Mouse (Mus musculus): ENCODE results near the gene Lgals7. TPM values are rescaled to one million over a fixed set of nuclear protein-coding genes. Genes with fewer than 3 reads are reported as not detected.
"Not testable (repeated sequence)": the region's sequence is repeated elsewhere in the genome, so short reads cannot be mapped to it uniquely, and the experiment has no call there.

The Lgals7 gene
- polyA plus RNA-seq, 1 experiment = 1.2 TPM

DNA sequence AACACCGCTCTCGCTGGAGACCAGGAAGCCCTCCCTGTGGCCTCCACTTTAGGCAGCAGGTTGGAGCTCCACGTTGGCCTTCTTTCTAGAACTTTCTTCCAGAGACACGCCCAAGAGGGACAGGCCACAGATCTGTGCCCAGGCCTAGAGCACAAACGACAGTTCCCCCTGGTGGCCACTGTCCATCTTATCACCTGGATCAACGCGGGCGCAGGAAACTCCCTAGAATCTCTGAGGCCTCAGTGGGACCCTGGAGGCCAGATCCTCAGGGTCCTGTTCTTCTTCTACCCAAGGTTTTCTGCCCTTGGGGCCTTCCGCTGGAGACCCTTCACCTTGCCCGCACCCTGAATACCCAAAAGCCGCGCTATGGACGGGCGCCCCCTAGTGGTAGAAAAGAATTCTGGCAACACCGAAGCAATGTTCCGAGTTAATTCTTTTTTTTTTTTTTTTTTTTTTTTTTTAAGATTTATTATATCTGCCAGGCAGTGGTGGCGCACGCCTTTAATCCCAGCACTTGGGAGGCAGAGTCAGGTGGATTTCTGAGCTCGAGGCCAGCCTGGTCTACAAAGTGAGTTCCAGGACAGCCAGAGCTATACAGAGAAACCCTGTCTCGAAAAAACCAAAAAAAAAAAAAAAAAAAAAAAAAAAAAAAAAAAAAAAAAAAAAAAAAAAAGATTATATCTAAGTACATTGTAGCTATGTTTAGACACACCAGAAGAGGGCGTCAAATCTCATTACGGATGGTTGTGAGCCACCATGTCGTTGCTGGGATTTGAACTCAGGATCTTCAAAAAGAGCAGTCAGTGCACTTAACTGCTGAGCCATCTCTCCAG lies 4.1 kb downstream of the Lgals7 start:
- 0 out of 2 replicates have a peak overlapping the region, but pooled peaks have one; percentile 14 for H3K4me3 ChIP-seq (ENCODE audit: insufficient read depth, low read length)
- H3K27ac ChIP-seq (ENCODE audit: insufficient read depth, low read length); H3K4me1 ChIP-seq (ENCODE audit: control insufficient read depth, insufficient read depth, low read length): not testable (repeated sequence)
- TF ChIP-seq CTCF (IDR thresholded peaks at IDR 0.05; ENCODE audit: extremely low read depth, insufficient read depth, low read length) = peak; percentile 47; the same call in 1 of the 2 replicates

- no peak overlapping the region for H3K27ac ChIP-seq (ENCODE audit: insufficient read depth, low read length)
- no peaks in the 10 kb centered on the region for H3K4me1 ChIP-seq (ENCODE audit: control insufficient read depth, insufficient read depth, low read length)
- H3K4me3 ChIP-seq (ENCODE audit: insufficient read depth, low read length) = no peak overlapping the region
- TF ChIP-seq CTCF (IDR thresholded peaks at IDR 0.05; ENCODE audit: extremely low read depth, insufficient read depth, low read length) (no peak), POLR2A (IDR thresholded peaks at IDR 0.05; ENCODE audit: extremely low read depth, insufficient read depth, low read length) (no peak)
These were observed 7.4 kb downstream of the Lgals7 start for GRCm38 (mm10) chr7:28870901-28871664.

GRCm38 (mm10) chr7:28874565-28874964 lies 10.9 kb downstream of the Lgals7 start:
- TF ChIP-seq POLR2A (IDR thresholded peaks at IDR 0.05; ENCODE audit: extremely low read depth, insufficient read depth, low read length) (no peak), CTCF (IDR thresholded peaks at IDR 0.05; ENCODE audit: extremely low read depth, insufficient read depth, low read length) (no peak)
- H3K4me1 ChIP-seq (ENCODE audit: control insufficient read depth, insufficient read depth, low read length) = no peaks in the 10 kb centered on the region
- H3K27ac ChIP-seq (ENCODE audit: insufficient read depth, low read length) = no peak overlapping the region

GRCm38 (mm10) chr7:28876099-28876498 lies 12.4 kb downstream of the Lgals7 start:
- TF ChIP-seq POLR2A (IDR thresholded peaks at IDR 0.05; ENCODE audit: extremely low read depth, insufficient read depth, low read length) = no peak
- no peak for TF ChIP-seq CTCF (IDR thresholded peaks at IDR 0.05; ENCODE audit: extremely low read depth, insufficient read depth, low read length)
- no peak overlapping the region for H3K4me3 ChIP-seq (ENCODE audit: insufficient read depth, low read length)
- H3K27ac ChIP-seq (ENCODE audit: insufficient read depth, low read length) = no peak overlapping the region
- H3K4me1 ChIP-seq (ENCODE audit: control insufficient read depth, insufficient read depth, low read length) = no peaks in the 10 kb centered on the region

More at GRCm38 (mm10) chr7:28874565-28874964, 10.9 kb downstream of the Lgals7 start:
- H3K4me3 ChIP-seq (ENCODE audit: insufficient read depth, low read length) = no peak overlapping the region

DNA sequence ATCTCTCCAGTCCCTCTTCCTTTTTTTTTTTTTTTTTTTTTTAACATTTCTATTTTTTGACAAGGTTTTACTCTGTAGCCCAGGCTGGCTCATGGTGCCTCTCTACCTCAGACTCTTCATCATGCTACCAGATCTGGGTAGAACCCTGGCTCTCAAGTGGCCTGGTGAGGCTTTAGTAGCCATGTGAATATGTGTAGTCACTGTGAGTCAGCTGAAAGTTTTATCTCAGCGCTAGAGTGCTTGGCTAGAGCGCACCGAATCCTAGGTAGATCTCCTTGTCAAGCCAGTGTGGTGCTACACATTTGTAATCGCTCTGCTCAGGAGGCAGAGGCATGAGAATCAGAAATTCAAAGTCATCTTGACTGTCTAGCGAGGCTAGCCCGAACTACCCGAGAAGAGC lies 13.5 kb downstream of the Lgals7 start:
- TF ChIP-seq POLR2A (IDR thresholded peaks at IDR 0.05; ENCODE audit: extremely low read depth, insufficient read depth, low read length) (no peak), CTCF (IDR thresholded peaks at IDR 0.05; ENCODE audit: extremely low read depth, insufficient read depth, low read length) (no peak)
- H3K4me1 ChIP-seq (ENCODE audit: control insufficient read depth, insufficient read depth, low read length) = no peaks in the 10 kb centered on the region
- no peak overlapping the region for H3K4me3 ChIP-seq (ENCODE audit: insufficient read depth, low read length)

DNA sequence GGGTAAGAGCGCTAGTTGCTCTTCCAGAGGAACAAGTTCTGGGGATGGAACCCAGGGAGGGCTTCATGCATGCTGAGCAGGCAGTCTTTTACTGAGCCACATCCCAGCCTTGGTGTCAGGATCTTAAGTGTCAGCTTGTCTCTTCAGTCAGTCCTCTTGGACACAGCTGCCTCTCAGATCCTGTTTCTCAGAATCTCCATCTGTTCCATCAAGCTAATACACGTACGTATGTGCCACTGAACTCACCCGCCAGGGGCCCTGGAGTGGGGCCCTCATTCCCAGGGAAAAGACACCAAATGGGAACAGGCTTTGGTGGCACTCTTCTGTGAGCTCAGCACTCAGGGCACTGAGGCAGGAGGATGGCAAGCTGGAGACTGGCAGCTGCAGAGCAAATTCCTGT lies 14.2 kb downstream of the Lgals7 start:
- Histone ChIP-seq H3K4me1 (ENCODE audit: control insufficient read depth, insufficient read depth, low read length) (no peaks in the 10 kb centered on the region), H3K4me3 (ENCODE audit: insufficient read depth, low read length) (no peak overlapping the region), H3K27ac (ENCODE audit: insufficient read depth, low read length) (no peak overlapping the region)
- TF ChIP-seq CTCF (IDR thresholded peaks at IDR 0.05; ENCODE audit: extremely low read depth, insufficient read depth, low read length) = no peak
- TF ChIP-seq POLR2A (IDR thresholded peaks at IDR 0.05; ENCODE audit: extremely low read depth, insufficient read depth, low read length) = no peak

More for the DNA sequence above, 13.5 kb downstream of the Lgals7 start:
- no peak overlapping the region for H3K27ac ChIP-seq (ENCODE audit: insufficient read depth, low read length)

GRCm38 (mm10) chr7:28879606-28880005 lies 16.0 kb downstream of the Lgals7 start:
- Histone ChIP-seq H3K4me3 (ENCODE audit: insufficient read depth, low read length) (no peak overlapping the region), H3K27ac (ENCODE audit: insufficient read depth, low read length) (no peak overlapping the region), H3K4me1 (ENCODE audit: control insufficient read depth, insufficient read depth, low read length) (no peaks in the 10 kb centered on the region)
- TF ChIP-seq POLR2A (IDR thresholded peaks at IDR 0.05; ENCODE audit: extremely low read depth, insufficient read depth, low read length) (no peak), CTCF (IDR thresholded peaks at IDR 0.05; ENCODE audit: extremely low read depth, insufficient read depth, low read length) (no peak)

DNA sequence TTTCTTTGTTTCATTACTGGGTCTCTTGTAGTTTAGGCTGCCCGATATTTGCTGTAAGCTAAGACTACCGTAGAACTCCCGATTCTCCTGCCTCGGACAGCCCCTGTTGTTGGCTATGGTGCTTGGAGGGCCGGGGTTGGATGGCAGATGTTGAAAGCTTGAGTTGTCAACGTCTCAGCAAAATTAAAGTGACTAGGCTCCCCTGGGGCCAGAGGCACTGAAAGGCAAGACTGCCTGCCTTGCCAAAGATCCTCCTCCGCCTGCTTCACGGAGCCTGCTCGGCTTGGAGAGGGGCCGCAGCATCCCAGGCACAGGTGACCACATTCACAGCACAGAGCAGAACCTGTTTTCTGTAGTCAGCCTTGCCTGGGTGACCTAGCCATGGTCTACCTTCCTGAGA lies 16.9 kb downstream of the Lgals7 start:
- H3K4me3 ChIP-seq (ENCODE audit: insufficient read depth, low read length) = no peak overlapping the region

DNA sequence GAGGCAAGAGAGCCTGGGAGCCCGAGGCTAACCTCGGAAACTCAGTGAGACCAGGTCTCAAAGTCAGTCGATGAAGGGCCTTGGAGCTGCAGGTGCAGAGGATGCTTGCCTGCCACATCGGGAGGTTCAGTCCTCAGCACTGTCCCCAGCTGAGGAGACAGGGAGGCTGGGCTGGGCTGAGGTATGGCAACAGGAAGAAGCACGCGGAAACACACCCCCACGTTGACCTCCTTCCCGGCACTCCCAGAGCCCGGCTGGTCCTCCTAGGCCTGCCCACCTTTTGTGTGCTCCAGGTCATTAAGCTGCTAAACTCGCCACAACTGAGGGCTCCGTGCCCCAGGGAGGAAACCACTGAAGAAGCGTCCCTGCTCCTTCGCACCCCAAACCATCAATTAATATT lies 17.5 kb downstream of the Lgals7 start, which contains the start of gene Capn12:
Gene Capn12, plus strand, starts transcription at position 224 of the 400 bp plus-strand sequence.
- Histone ChIP-seq H3K4me1 (ENCODE audit: control insufficient read depth, insufficient read depth, low read length) (no peaks in the 10 kb centered on the region), H3K4me3 (ENCODE audit: insufficient read depth, low read length) (no peak within 1 kb of the TSS), H3K27ac (ENCODE audit: insufficient read depth, low read length) (no peak within 1 kb of the TSS)
- TF ChIP-seq POLR2A (IDR thresholded peaks at IDR 0.05; ENCODE audit: extremely low read depth, insufficient read depth, low read length) (no peak), CTCF (IDR thresholded peaks at IDR 0.05; ENCODE audit: extremely low read depth, insufficient read depth, low read length) (no peak)

More for the DNA sequence above, 16.9 kb downstream of the Lgals7 start:
- no peaks in the 10 kb centered on the region for H3K4me1 ChIP-seq (ENCODE audit: control insufficient read depth, insufficient read depth, low read length)
- TF ChIP-seq CTCF (IDR thresholded peaks at IDR 0.05; ENCODE audit: extremely low read depth, insufficient read depth, low read length) = no peak
- no peak for TF ChIP-seq POLR2A (IDR thresholded peaks at IDR 0.05; ENCODE audit: extremely low read depth, insufficient read depth, low read length)
- no peak overlapping the region for H3K27ac ChIP-seq (ENCODE audit: insufficient read depth, low read length)
